Mouse (Mus musculus) thymus, adult 2 months (tissue): Measurements from ENCODE around the gene Nt5dc3.

Experiments
- CTCF ChIP-seq: fragments of 200-500 bp; IDR thresholded peaks from 2 replicates; pipeline ENCODE4 v1.5.1; 2012; ENCODE audit warnings: mild to moderate bottlenecking, control low read depth, low read length, moderate library complexity, borderline replicate concordance; ENCODE audit not compliant: control insufficient read depth, poor library complexity, insufficient read depth; ENCODE audit errors: extremely low read depth
- POLR2A ChIP-seq: fragments of 200-500 bp; IDR thresholded peaks from 2 replicates; pipeline ENCODE4 v1.6.1; 2012; ENCODE audit warnings: mild to moderate bottlenecking, low read length, control low read depth, moderate library complexity; ENCODE audit not compliant: control insufficient read depth, poor library complexity, insufficient read depth; ENCODE audit errors: extremely low read depth

GRCm38 (mm10) chr10:86730823-86731499, 47.8 kb upstream of the Nt5dc3 start:
- TF ChIP-seq CTCF (no peak), POLR2A (no peak)
